Mouse (Mus musculus): ENCODE results near the gene Ccdc13.

Ccdc13 gene

GRCm38 (mm10) chr9:121847138-121847537 lies 7.9 kb upstream of the Ccdc13 start:
- no peak for DNase-seq (ENCODE audit: low read depth, low spot score)

- no peak for DNase-seq (ENCODE audit: low read depth, low spot score)
Observed at GRCm38 (mm10) chr9:121846526-121847118, 7.4 kb upstream of the Ccdc13 start.

- no peak for DNase-seq (ENCODE audit: low read depth, low spot score)
Observed at GRCm38 (mm10) chr9:121842914-121843313, 3.7 kb upstream of the Ccdc13 start.

DNA sequence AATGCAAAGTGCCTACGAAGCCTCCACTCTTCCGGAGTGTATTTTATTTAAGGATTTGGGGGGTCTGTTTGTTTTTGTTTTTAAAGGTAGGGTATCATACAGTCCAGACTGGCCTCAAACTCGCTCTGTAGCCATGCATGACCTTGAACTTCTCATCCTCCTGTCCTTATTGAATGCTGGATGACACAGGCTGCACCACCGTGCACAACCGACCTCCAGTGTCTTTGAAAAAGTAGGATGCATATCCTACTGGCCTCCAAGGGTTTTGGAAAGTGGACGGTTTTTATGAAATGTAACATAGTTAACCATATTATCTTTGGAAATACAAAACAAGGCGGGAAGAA lies 333 bp upstream of the Ccdc13 start:
- DNase-seq (ENCODE audit: low read depth, low spot score): no peak

- no peak for DNase-seq (ENCODE audit: low read depth, low spot score)
Observed at GRCm38 (mm10) chr9:121838008-121838407, 1.3 kb downstream of the Ccdc13 start.

- DNase-seq (ENCODE audit: low read depth, low spot score): no peak
Observed at GRCm38 (mm10) chr9:121833825-121834224, 5.4 kb downstream of the Ccdc13 start.

GRCm38 (mm10) chr9:121830956-121831293 lies 8.3 kb downstream of the Ccdc13 start:
- DNase-seq (ENCODE audit: low read depth, low spot score): peak; percentile 61

- no peak for DNase-seq (ENCODE audit: low read depth, low spot score)
Observed at GRCm38 (mm10) chr9:121830243-121830955, 8.9 kb downstream of the Ccdc13 start.

- no peak for DNase-seq (ENCODE audit: low read depth, low spot score)
Observed at GRCm38 (mm10) chr9:121829270-121829992, 9.8 kb downstream of the Ccdc13 start.

DNA sequence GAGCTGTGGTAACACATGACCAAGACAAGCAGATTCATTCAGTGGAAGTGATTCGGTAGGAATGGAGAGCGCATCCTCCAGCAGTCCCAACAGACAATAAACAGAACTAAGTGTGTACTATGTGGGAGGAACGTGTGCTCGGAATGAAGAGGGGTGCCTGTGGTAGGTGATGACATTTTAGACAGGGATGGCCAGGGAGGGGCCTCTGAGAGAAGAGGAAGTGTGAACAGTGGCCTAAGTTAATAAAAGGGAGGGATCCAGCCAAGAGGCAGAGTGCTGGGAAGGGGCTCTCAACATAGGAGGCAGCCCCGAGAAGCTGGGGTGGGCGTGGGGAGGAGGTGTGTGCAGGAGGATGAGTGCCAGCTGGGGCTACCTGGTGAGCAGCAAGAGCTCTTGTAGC lies 10.9 kb downstream of the Ccdc13 start:
- no peak for DNase-seq (ENCODE audit: low read depth, low spot score)

DNA sequence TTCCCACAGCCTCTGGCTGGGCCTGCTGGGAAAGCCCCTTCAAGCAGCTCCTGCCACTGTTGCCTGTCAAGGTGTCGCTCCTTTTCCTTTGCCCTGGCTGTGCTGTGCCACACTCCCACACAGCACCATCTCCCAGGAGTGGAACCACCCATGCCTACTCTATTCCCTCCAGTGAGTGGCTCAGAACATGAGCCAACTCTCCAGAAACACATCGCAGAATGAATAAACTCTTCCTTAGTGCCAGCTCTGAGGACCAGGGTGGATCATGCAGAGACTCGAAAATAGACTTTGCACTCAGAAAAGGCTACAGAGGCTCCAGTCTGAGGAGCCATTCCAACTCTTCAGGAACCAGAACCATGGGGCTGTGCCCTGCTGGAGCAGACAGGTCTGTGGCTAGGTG lies 12.9 kb downstream of the Ccdc13 start:
- no peak for DNase-seq (ENCODE audit: low read depth, low spot score)

- no peak for DNase-seq (ENCODE audit: low read depth, low spot score)
Observed at GRCm38 (mm10) chr9:121823991-121824390, 15.3 kb downstream of the Ccdc13 start.

DNA sequence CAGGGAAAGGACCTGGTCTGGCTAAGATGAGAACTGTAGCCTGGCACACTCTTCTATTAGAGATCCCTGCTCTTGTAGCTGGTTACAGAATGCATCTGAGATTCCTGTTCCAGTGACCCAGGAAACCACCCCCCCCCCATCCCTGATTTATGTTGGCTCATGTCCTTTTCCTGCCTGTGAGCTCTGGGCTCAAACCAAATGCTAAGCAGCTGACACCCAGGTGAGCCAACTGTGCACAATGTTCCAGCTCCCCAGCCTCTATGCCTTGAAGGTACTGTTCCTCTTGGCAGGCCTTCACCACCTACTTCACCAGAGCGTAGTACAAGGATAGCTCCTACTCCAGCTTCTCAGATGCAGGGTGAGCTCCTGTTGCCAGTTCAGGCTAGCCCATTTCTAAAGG lies 16.2 kb downstream of the Ccdc13 start:
- no peak for DNase-seq (ENCODE audit: low read depth, low spot score)

DNA sequence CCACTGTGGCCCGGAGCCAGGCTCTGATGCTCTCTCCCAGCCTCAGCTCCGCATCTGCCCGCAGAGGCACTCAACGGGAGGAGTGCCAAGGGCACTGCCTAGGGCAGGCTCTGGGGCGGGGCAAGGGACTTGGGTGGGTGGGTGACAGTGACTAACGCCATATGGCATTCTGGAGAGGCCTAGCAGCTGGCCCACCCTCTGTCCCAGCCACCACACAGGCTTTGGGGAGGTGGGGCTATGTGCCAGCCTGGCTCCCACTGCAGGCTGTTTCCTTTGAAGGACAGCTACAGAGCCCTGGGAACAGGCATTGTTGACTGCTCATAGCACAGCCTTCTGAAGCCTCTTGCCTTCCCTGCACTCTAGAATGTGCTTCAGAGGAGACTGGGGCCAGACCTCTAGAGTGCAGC lies 16.7 kb downstream of the Ccdc13 start:
- DNase-seq (ENCODE audit: low read depth, low spot score): no peak

DNA sequence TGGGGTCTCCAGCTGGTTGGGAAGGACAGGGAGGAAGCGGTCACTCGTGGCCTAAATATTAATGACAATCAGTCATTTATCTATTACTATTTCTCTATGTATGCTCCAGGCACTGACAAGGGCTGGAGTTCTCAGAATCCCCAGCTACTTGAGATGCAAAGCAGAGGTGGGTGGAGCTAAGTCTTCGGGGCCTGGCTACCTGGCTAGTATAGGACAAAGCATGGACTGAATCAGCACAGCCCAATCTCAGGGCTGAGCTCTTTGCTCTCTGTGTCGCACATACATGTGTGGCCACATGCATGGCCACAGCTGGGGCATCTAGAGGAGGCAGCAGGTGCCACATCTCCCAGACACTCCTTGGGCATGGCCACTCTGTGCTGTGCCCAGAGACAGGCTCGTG lies 18.5 kb downstream of the Ccdc13 start:
- DNase-seq (ENCODE audit: low read depth, low spot score): no peak

- DNase-seq (ENCODE audit: low read depth, low spot score): no peak
Observed at GRCm38 (mm10) chr9:121819771-121820471, 19.3 kb downstream of the Ccdc13 start.

- DNase-seq (ENCODE audit: low read depth, low spot score): no peak
Observed at GRCm38 (mm10) chr9:121819073-121819770, 20.0 kb downstream of the Ccdc13 start.

DNA sequence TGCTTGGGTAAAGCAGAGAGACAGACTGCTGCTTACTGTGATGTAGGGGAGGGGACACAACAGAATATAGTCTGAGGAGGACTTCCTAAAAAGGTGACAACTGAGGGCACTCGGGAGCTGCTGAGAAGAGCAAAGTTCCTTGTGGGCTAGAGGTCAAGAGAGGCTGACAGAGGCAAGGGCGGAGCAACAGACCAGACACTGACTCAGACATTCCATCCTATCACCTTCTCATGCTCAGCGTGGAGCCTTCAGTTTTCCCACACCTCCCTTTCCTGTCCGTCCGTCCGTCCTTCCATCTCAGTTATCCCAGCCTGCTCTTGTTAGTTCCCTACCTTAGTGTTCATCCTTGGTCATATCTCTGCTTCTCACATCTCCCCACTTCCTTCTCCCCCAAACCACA lies 24.1 kb downstream of the Ccdc13 start:
- DNase-seq (ENCODE audit: low read depth, low spot score): no peak

- no peak for DNase-seq (ENCODE audit: low read depth, low spot score)
Observed at GRCm38 (mm10) chr9:121810081-121810821, 29.0 kb downstream of the Ccdc13 start.

- no peak for DNase-seq (ENCODE audit: low read depth, low spot score)
Observed at GRCm38 (mm10) chr9:121808511-121808910, 30.8 kb downstream of the Ccdc13 start.

DNA sequence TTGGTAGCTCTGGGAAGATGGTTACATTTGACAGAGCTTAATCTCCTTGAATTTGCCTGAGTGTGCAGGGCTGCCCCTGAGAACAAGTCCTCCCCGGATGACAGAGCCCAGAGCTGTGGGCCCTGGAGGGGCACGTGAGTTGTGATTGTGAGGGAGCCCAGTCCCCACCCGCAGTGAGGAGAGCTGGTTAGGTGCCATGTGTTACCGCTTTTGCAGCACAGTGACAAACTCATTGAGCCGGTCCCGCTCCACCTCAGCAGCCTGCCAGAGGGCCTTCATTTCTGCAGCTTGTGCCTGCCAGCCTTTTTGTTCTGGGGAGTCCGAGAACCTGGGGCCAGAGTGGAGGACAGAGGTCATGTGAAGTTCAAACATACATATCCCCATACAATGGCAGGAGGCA lies 31.3 kb downstream of the Ccdc13 start:
- no peak for DNase-seq (ENCODE audit: low read depth, low spot score)

Data from c-Kit-negative CD71-positive TER-119-positive erythroid progenitor cells, embryonic 14.5 days (primary cell).